Mouse (Mus musculus): ENCODE results near the gene Nrcam. TPM values are rescaled to one million over a fixed set of nuclear protein-coding genes. Genes with fewer than 3 reads are reported as not detected.
A peak's percentile ranks its signal among the peaks of the same experiment; 100 is the strongest.

The Nrcam gene
- polyA plus RNA-seq, 1 experiment from 2014 or later = 102 TPM

DNA sequence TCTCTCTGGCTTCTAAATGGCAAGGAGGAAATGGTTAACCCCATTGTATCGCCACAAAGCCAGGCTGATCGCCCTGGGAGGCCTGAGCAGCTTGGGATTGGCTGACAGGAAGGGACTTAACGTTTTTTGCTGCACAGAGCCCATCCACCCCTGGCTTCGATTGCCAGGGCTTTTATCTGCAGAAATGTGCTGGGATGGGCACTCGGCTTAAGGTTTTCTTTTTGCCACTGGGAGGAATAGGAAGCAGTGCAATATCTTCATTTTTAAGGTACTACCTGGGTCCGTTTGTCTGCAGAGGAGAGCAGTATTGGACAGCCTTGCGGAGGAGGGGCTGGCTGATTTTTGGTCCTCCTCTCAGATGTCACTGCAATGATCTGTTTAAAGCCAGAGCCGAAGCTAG, 110.2 kb downstream of the Nrcam start:
- 2% methylated on average over 8 of the region's 8 CpGs for WGBS
- no peaks in the 10 kb centered on the region for H3K9me3 ChIP-seq (replicated peaks)

DNA sequence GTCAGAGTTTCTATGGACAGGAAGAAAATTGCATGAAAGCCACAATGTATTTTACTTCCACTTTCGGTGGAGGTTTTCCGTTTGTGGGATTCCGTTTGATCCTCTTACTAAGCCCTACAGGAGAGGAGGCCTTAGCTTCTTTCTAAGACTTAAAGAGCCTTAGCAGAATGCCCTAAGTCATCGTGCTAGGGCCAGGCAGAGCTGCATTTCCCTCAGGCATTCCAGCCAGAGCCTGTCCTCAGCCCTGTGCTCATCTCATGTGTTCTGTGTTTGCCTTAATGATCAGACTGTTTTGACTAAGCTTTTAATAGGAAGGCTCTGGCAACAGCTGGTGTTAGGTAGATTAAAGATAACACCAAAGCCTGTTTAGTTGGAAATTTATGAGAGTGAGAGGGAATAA, 111.5 kb downstream of the Nrcam start:
- Histone ChIP-seq H3K9me3 (replicated peaks) (no peaks in the 10 kb centered on the region), H3K9ac (replicated peaks) (no peak overlapping the region), H3K27me3 (replicated peaks) (no peaks in the 10 kb centered on the region), H3K4me3 (replicated peaks) (no peak overlapping the region), H3K36me3 (no peaks in the 10 kb centered on the region), H3K4me1 (peaks cover 30% of the 10 kb centered on the region), H3K27ac (replicated peaks) (no peak overlapping the region), H3K4me2 (no peak overlapping the region; the same call in 1 of the 2 replicates)
- WGBS = 41% methylated on average over 4 of the region's 4 CpGs
- no peak for ATAC-seq (ENCODE audit: low FRiP score)

More for the DNA sequence above, 110.2 kb downstream of the Nrcam start:
- H3K4me2 ChIP-seq = peak overlapping the region; percentile 52
- H3K4me1 ChIP-seq = peaks cover 30% of the 10 kb centered on the region
- H3K4me3 ChIP-seq (replicated peaks) = peak overlapping the region; percentile 17
- peak overlapping the region; percentile 67 for H3K27ac ChIP-seq (replicated peaks)
- no peaks in the 10 kb centered on the region for H3K36me3 ChIP-seq
- peak; percentile 30; the same call in 1 of the 2 replicates for ATAC-seq (ENCODE audit: low FRiP score)
- no peaks in the 10 kb centered on the region for H3K27me3 ChIP-seq (replicated peaks)
- H3K9ac ChIP-seq (replicated peaks) = peak overlapping the region; percentile 38

DNA sequence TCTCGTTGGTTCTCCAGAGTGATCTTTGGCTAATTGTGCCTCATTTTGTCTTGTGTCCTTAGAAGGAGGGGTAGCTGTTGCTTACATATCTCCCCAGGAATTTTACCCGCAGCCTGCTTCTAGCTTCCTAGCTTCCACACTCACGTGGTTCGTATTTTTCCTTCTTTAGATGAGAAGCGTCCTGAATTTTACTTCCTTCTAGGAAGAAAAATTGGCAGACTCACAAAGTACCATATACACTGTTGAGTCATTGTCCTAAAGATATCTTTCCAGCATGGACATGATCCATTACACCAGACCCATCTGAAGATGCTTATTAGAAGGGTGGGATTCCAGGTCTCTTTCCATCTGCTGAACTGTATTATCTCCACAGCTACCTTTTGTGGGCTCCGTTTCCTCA, 122.2 kb downstream of the Nrcam start:
- H3K36me3 ChIP-seq = no peaks in the 10 kb centered on the region
- H3K27ac ChIP-seq (replicated peaks) = no peak overlapping the region
- WGBS = 79% methylated on average over 6 of the region's 6 CpGs
- no peak overlapping the region for H3K9ac ChIP-seq (replicated peaks)
- H3K4me3 ChIP-seq (replicated peaks) = no peak overlapping the region
- no peaks in the 10 kb centered on the region for H3K4me1 ChIP-seq
- no peaks in the 10 kb centered on the region for H3K9me3 ChIP-seq (replicated peaks)
- no peak for ATAC-seq (ENCODE audit: low FRiP score)
- no peaks in the 10 kb centered on the region for H3K27me3 ChIP-seq (replicated peaks)
- H3K4me2 ChIP-seq = no peak overlapping the region

DNA sequence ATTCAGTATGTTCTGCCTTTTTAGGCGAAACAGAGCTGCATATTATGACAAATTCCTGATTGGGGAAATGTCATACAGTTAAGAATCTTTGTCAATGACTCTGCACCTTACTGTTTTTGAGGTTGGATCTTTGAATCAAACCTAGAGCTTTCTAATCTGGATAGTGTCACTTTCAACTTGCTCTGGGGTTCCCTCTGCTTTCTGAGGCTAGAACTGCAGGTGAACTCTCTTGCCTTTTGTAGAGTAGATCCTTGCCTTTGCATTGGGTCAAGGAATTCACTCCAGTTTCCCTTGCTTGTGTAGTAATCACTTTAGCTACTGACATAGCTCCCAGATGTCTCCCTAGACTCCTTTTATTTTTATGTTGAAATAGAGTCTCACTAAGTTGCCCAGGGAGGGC, 123.1 kb downstream of the Nrcam start:
- no peaks in the 10 kb centered on the region for H3K36me3 ChIP-seq
- H3K4me3 ChIP-seq (replicated peaks) = no peak overlapping the region
- no peaks in the 10 kb centered on the region for H3K9me3 ChIP-seq (replicated peaks)
- WGBS = 63% methylated on average over 1 of the region's 1 CpGs
- H3K4me1 ChIP-seq = no peaks in the 10 kb centered on the region
- no peak overlapping the region for H3K9ac ChIP-seq (replicated peaks)
- no peaks in the 10 kb centered on the region for H3K27me3 ChIP-seq (replicated peaks)
- H3K4me2 ChIP-seq = no peak overlapping the region
- H3K27ac ChIP-seq (replicated peaks) = no peak overlapping the region
- no peak for ATAC-seq (ENCODE audit: low FRiP score)

DNA sequence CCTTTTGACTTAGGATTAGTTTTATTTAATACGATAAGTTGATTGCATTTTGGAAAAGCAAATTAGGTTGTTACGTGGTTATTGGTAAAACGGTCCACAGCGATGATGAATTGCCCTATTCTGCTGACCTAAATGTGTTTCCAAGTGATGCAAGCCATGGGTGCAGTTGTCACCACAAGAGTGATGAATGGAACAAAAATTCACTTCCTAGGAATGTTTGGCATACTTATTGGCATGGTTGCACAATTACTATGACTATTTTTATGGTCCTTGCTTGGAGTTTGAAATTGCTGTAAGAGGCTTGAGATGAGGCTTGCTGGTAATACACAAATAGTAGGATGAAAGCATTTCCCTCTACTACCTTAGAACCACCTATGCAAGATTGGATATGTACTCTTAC, 125.1 kb downstream of the Nrcam start:
- no peak overlapping the region for H3K27ac ChIP-seq (replicated peaks)
- H3K9me3 ChIP-seq (replicated peaks) = no peaks in the 10 kb centered on the region
- H3K9ac ChIP-seq (replicated peaks) = no peak overlapping the region
- no peak overlapping the region for H3K4me2 ChIP-seq
- no peak overlapping the region for H3K4me3 ChIP-seq (replicated peaks)
- WGBS = 82% methylated on average over 4 of the region's 4 CpGs
- H3K36me3 ChIP-seq = no peaks in the 10 kb centered on the region
- no peaks in the 10 kb centered on the region for H3K4me1 ChIP-seq
- no peaks in the 10 kb centered on the region for H3K27me3 ChIP-seq (replicated peaks)
- no peak for ATAC-seq (ENCODE audit: low FRiP score)

DNA sequence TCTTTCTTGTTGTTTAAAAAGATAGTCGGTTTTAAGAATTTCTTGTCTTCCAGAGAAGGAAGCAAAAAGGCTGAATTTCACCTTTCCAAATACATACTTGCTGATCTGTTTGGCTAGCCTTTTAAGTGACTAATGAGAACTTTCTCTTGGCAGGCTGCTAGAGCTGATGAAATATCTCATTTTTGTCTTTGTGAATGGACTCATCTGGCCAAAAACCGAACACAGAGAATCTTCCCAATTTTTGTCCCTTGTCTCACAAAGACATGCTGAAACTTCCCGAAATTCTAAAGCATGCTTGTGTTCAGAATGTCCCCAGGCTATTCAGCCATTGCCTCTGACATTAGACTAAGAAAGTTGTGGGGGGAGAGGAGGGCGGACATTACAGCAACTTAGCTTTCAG, 129.3 kb downstream of the Nrcam start:
- ATAC-seq (ENCODE audit: low FRiP score) = no peak
- Histone ChIP-seq H3K9ac (replicated peaks) (no peak overlapping the region), H3K36me3 (no peaks in the 10 kb centered on the region), H3K4me1 (peaks cover 9% of the 10 kb centered on the region; the same call in 1 of the 2 replicates), H3K27ac (replicated peaks) (no peak overlapping the region), H3K9me3 (replicated peaks) (no peaks in the 10 kb centered on the region), H3K27me3 (replicated peaks) (no peaks in the 10 kb centered on the region), H3K4me2 (no peak overlapping the region), H3K4me3 (replicated peaks) (no peak overlapping the region)
- WGBS = 89% methylated on average over 4 of the region's 4 CpGs

DNA sequence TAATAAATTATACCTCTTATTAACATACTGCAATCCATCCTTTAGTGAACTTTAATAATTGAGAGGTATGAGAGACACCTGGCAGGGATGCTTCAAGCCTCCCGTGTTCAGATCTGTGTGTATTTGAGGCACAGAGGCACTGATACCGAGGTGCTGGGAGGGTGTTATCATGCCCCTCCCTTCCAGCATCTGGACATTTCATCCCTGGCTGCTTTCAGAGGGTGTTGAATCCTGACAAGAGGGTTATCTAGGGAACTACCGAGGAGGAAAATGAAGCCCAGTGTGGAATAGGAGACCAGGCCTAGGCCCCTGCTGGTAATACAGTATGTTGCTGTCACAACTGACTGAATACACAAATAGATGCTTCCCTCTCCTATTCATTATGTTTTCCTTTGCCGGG, 133.8 kb downstream of the Nrcam start:
- ATAC-seq (ENCODE audit: low FRiP score) = peak; percentile 81; the same call in 1 of the 2 replicates
- Histone ChIP-seq H3K4me3 (replicated peaks) (no peak overlapping the region), H3K27me3 (replicated peaks) (no peaks in the 10 kb centered on the region), H3K36me3 (no peaks in the 10 kb centered on the region), H3K9ac (replicated peaks) (no peak overlapping the region), H3K4me2 (no peak overlapping the region), H3K9me3 (replicated peaks) (no peaks in the 10 kb centered on the region), H3K4me1 (peaks cover 14% of the 10 kb centered on the region; the same call in 1 of the 2 replicates), H3K27ac (replicated peaks) (peak overlapping the region; percentile 56)
- WGBS = 13% methylated on average over 4 of the region's 4 CpGs

DNA sequence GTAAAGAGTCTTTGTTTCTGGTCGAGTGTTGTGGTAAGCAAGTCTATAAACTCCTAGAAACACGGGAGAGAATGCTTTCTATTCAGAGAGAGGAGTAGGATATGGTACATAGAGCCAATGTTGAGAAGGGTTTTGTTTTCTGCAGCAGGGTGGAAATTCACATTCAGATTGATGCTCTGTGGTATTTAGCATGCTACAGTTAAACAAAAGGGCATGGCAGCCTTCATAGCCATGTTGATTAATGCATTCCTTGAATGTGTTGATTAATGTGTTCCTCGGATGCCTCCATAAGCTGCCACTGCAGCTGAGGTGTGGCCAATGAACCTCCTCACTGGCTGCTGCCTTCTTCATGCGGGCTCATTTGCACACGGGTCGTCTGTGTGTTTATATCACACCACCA, 134.3 kb downstream of the Nrcam start:
- no peak overlapping the region for H3K9ac ChIP-seq (replicated peaks)
- H3K27ac ChIP-seq (replicated peaks) = peak overlapping the region; percentile 56; the same call in 1 of the 2 replicates
- 14% methylated on average over 6 of the region's 6 CpGs for WGBS
- H3K36me3 ChIP-seq = no peaks in the 10 kb centered on the region
- H3K27me3 ChIP-seq (replicated peaks) = no peaks in the 10 kb centered on the region
- peak; percentile 58; the same call in 1 of the 2 replicates for ATAC-seq (ENCODE audit: low FRiP score)
- H3K4me1 ChIP-seq = peaks cover 14% of the 10 kb centered on the region; the same call in 1 of the 2 replicates
- H3K4me3 ChIP-seq (replicated peaks) = no peak overlapping the region
- H3K4me2 ChIP-seq = no peak overlapping the region
- no peaks in the 10 kb centered on the region for H3K9me3 ChIP-seq (replicated peaks)

DNA sequence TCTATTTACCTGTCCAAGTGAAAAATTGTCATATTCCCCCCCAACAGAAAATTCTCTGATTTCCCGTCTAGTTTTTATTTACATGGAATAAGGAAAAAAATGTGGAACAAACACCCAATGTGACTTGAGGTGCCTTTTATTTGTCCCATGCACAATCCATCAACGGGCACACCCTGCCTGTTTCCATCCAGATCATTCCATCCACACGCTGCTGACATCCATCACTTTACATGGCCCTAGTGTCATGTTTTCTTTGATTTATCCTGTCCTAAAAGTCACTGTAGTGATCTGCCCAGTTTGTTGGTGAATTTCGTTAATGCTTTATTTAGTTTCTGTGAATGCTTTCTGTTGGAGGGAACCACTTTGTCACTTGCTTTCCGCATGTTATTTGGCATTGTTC, 142.4 kb downstream of the Nrcam start:
- Histone ChIP-seq H3K4me2 (no peak overlapping the region), H3K4me1 (no peaks in the 10 kb centered on the region), H3K36me3 (no peaks in the 10 kb centered on the region), H3K27ac (replicated peaks) (no peak overlapping the region), H3K4me3 (replicated peaks) (no peak overlapping the region), H3K27me3 (replicated peaks) (no peaks in the 10 kb centered on the region), H3K9ac (replicated peaks) (no peak overlapping the region), H3K9me3 (replicated peaks) (no peaks in the 10 kb centered on the region)
- 42% methylated on average over 5 of the region's 5 CpGs for WGBS
- no peak for ATAC-seq (ENCODE audit: low FRiP score)

DNA sequence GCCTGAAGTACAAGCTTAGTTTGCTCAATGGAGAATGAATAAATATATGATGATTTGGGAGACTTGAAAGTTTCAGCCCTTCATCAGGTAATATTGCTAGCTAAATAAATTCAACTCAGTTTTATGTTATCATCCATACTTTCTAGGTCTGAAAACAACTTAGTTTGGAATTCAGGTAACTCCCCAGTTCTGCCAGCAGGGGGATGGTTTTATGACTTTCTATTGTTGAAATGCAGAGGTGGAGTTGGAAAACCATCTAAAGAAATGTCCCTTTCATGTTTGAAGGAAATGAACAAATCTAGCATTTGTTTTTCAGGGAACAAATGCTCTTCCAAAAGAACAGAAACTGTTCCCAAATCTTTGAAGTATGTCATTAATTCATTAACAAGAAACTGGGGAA, 146.7 kb downstream of the Nrcam start:
- H3K4me1 ChIP-seq = peaks cover 8% of the 10 kb centered on the region; the same call in 1 of the 2 replicates
- no peak overlapping the region for H3K9ac ChIP-seq (replicated peaks)
- no peak overlapping the region for H3K4me2 ChIP-seq

DNA sequence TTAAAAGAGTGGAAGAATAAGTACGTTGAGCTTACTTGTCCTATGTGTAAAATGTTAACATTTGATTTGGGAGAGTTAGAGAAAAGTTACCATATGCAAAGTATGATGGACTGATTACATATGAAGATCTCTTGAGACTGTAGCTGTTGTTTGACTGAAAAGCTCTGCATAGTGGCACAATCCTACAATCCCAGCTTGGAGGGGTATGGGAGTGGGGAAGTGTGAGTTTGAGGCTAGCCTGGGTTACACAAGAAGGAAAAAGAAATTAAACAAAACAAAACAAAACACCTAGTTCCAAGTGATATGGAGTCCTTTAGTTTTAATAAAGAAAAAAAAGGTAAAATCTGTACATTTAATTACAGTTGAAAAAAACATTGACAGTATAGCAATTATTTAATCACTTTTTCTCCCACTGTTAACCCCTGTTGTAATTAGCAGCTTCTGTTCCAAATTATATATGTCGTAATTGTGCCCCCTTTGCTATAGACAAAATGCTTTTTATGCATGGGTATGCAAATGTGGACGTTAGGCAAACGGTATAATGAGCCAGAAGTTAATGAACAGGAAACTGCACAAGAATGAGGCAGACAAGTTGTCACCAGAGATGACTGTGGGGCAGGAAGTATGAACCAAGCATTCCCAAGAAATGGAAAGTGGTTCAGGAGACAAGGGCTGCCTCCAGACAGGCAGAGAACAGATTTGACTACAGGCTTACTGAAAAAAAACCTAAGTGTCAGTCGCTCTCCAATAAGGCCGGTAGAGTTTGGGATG, 150.8 kb downstream of the Nrcam start:
- no peak overlapping the region for H3K4me2 ChIP-seq
- H3K27me3 ChIP-seq (replicated peaks) = no peaks in the 10 kb centered on the region
- H3K36me3 ChIP-seq = no peaks in the 10 kb centered on the region
- H3K9ac ChIP-seq (replicated peaks) = no peak overlapping the region
- H3K4me3 ChIP-seq (replicated peaks) = no peak overlapping the region
- ATAC-seq (ENCODE audit: low FRiP score) = no peak
- H3K9me3 ChIP-seq (replicated peaks) = no peaks in the 10 kb centered on the region
- H3K27ac ChIP-seq (replicated peaks) = no peak overlapping the region
- H3K4me1 ChIP-seq = peaks cover 14% of the 10 kb centered on the region
- WGBS = 50% methylated on average over 6 of the region's 6 CpGs

More for the DNA sequence above, 146.7 kb downstream of the Nrcam start:
- no peaks in the 10 kb centered on the region for H3K9me3 ChIP-seq (replicated peaks)
- no peak for ATAC-seq (ENCODE audit: low FRiP score)
- H3K27me3 ChIP-seq (replicated peaks) = no peaks in the 10 kb centered on the region
- H3K4me3 ChIP-seq (replicated peaks) = no peak overlapping the region
- no peak overlapping the region for H3K27ac ChIP-seq (replicated peaks)
- H3K36me3 ChIP-seq = no peaks in the 10 kb centered on the region

DNA sequence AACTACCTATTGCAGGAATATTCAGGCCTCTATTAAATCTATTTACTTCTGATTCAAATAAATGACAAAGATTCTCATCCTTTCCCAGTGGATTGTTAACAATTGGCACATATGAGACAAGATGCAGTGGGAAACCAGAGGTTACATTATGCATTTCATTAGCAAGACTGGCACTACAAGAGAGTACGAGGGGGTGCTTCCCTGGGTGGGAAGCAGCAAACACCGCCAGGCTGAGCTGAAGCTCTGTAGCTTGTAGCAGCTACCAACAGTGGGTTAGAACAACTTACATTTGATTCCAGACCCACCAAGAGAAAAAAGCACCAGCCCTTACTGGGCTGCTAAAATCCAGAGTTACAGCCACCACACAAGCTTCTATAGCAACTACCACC, 151.3 kb downstream of the Nrcam start:
- Histone ChIP-seq H3K4me2 (no peak overlapping the region), H3K27me3 (replicated peaks) (no peaks in the 10 kb centered on the region), H3K9me3 (replicated peaks) (no peaks in the 10 kb centered on the region), H3K27ac (replicated peaks) (no peak overlapping the region), H3K9ac (replicated peaks) (no peak overlapping the region), H3K36me3 (no peaks in the 10 kb centered on the region), H3K4me3 (replicated peaks) (no peak overlapping the region), H3K4me1 (peaks cover 14% of the 10 kb centered on the region)
- ATAC-seq (ENCODE audit: low FRiP score) = no peak
- WGBS = 52% methylated on average over 2 of the region's 2 CpGs

Measured in neural tube, embryonic 15.5 days (tissue).